In genomic region chr4:149752124-149752799, GRCm38 (mm10) we compare ENCODE assay signal across 8 mouse cellular contexts. TPM values are rescaled to one million over a fixed set of nuclear protein-coding genes. Genes with fewer than 3 reads are reported as not detected.
DNase-seq lines count a peak whose midpoint lies in the region; ATAC-seq lines count a peak whose summit lies in the region.

No protein-coding gene starts in this region.

- no peak overlapping the region for H3K9ac ChIP-seq in midbrain, embryonic 16.5 days (ENCODE audit: low read depth, low read length)
- no peak overlapping the region for H3K9ac ChIP-seq in limb, embryonic 12.5 days (replicated peaks)
- H3K9ac ChIP-seq in neural tube, embryonic 14.5 days (replicated peaks; ENCODE audit: low read depth, low read length) = 0 out of 2 replicates have a peak overlapping the region, but pooled peaks have one; percentile 25

- no peak overlapping the region for H3K4me2 ChIP-seq in midbrain, embryonic 16.5 days (ENCODE audit: low read length)
- H3K4me2 ChIP-seq in limb, embryonic 12.5 days = peak overlapping the region; percentile 34; the same call in 1 of the 2 replicates
- no peak overlapping the region for H3K4me2 ChIP-seq in neural tube, embryonic 14.5 days (ENCODE audit: low read depth, low read length)

- H3K27ac ChIP-seq in midbrain, embryonic 10.5 days (replicated peaks) = peak overlapping the region; percentile 46; the same call in 1 of the 2 replicates
- H3K27ac ChIP-seq in midbrain, embryonic 16.5 days (ENCODE audit: low read length) = no peak overlapping the region
- H3K27ac ChIP-seq in hindbrain, embryonic 10.5 days = 0 out of 2 replicates have a peak overlapping the region, but pooled peaks have one; percentile 13
- H3K27ac ChIP-seq in limb, embryonic 12.5 days = no peak overlapping the region
- H3K27ac ChIP-seq in neural tube, embryonic 14.5 days (ENCODE audit: low read depth, low read length) = no peak overlapping the region

- H3K27me3 ChIP-seq in midbrain, embryonic 10.5 days (ENCODE audit: low read depth, poor library complexity, severe bottlenecking) = peaks cover 23% of the 10 kb centered on the region
- H3K27me3 ChIP-seq in midbrain, embryonic 16.5 days (ENCODE audit: control insufficient read depth, insufficient read depth, low read depth, low read length) = no peaks in the 10 kb centered on the region
- H3K27me3 ChIP-seq in hindbrain, embryonic 10.5 days (ENCODE audit: insufficient read depth, poor library complexity, severe bottlenecking) = no peaks in the 10 kb centered on the region
- H3K27me3 ChIP-seq in limb, embryonic 12.5 days = no peaks in the 10 kb centered on the region
- no peaks in the 10 kb centered on the region for H3K27me3 ChIP-seq in neural tube, embryonic 14.5 days (ENCODE audit: control insufficient read depth, insufficient read depth, low read length)

- H3K4me1 ChIP-seq in midbrain, embryonic 10.5 days = peaks cover 37% of the 10 kb centered on the region
- peaks cover 8% of the 10 kb centered on the region for H3K4me1 ChIP-seq in midbrain, embryonic 16.5 days (ENCODE audit: control insufficient read depth, insufficient read depth, low read length)
- peaks cover 37% of the 10 kb centered on the region for H3K4me1 ChIP-seq in hindbrain, embryonic 10.5 days (replicated peaks)
- peaks cover 10% of the 10 kb centered on the region; the same call in 1 of the 2 replicates for H3K4me1 ChIP-seq in limb, embryonic 12.5 days (replicated peaks)
- peaks cover 4% of the 10 kb centered on the region; the same call in 1 of the 2 replicates for H3K4me1 ChIP-seq in neural tube, embryonic 14.5 days (ENCODE audit: control insufficient read depth, insufficient read depth, low read length)

- DNase-seq in midbrain, embryonic 10.5 days (ENCODE audit: low spot score) = peak; percentile 66
- DNase-seq in adipocyte (ENCODE audit: low spot score) = peak; percentile 66
- peak; percentile 87 for DNase-seq in embryo, embryonic 11 days
- peak; percentile 67 for DNase-seq in hindbrain, embryonic 10.5 days (ENCODE audit: low spot score)
- DNase-seq in ovary, postnatal 14 days (ENCODE audit: low spot score) = no peak

- no peak for ATAC-seq in midbrain, embryonic 16.5 days
- no peak for ATAC-seq in limb, embryonic 12.5 days (ENCODE audit: insufficient number of reproducible peaks, insufficient read depth, low FRiP score, low TSS enrichment, low read depth)
- ATAC-seq in neural tube, embryonic 14.5 days (ENCODE audit: low read depth) = peak; percentile 54; the same call in 1 of the 2 replicates

- H3K9me3 ChIP-seq in midbrain, embryonic 10.5 days (replicated peaks) = no peaks in the 10 kb centered on the region
- no peaks in the 10 kb centered on the region for H3K9me3 ChIP-seq in midbrain, embryonic 16.5 days (replicated peaks; ENCODE audit: control insufficient read depth, low read length, poor library complexity, severe bottlenecking)
- no peaks in the 10 kb centered on the region for H3K9me3 ChIP-seq in hindbrain, embryonic 10.5 days
- no peaks in the 10 kb centered on the region for H3K9me3 ChIP-seq in limb, embryonic 12.5 days
- H3K9me3 ChIP-seq in neural tube, embryonic 14.5 days (ENCODE audit: control insufficient read depth, low read length) = no peaks in the 10 kb centered on the region

- peaks cover 23% of the 10 kb centered on the region for H3K36me3 ChIP-seq in midbrain, embryonic 10.5 days
- peaks cover 5% of the 10 kb centered on the region for H3K36me3 ChIP-seq in midbrain, embryonic 16.5 days (ENCODE audit: control insufficient read depth, insufficient read depth, low read length)
- peaks cover 34% of the 10 kb centered on the region for H3K36me3 ChIP-seq in hindbrain, embryonic 10.5 days
- peaks cover 25% of the 10 kb centered on the region for H3K36me3 ChIP-seq in limb, embryonic 12.5 days
- H3K36me3 ChIP-seq in neural tube, embryonic 14.5 days (ENCODE audit: control insufficient read depth, insufficient read depth, low read length) = no peaks in the 10 kb centered on the region; the same call in 1 of the 2 replicates

- peak overlapping the region; percentile 21; the same call in 1 of the 2 replicates for H3K4me3 ChIP-seq in midbrain, embryonic 10.5 days
- no peak overlapping the region for H3K4me3 ChIP-seq in midbrain, embryonic 16.5 days (ENCODE audit: low read depth, low read length)
- H3K4me3 ChIP-seq in hindbrain, embryonic 10.5 days = no peak overlapping the region
- H3K4me3 ChIP-seq in limb, embryonic 12.5 days (replicated peaks) = no peak overlapping the region
- H3K4me3 ChIP-seq in neural tube, embryonic 14.5 days (ENCODE audit: low read depth, low read length) = no peak overlapping the region

- 29% methylated on average over 17 of the region's 17 CpGs for WGBS in midbrain, embryonic 10.5 days
- 17% methylated on average over 17 of the region's 17 CpGs for WGBS in midbrain, embryonic 16.5 days
- 27% methylated on average over 17 of the region's 17 CpGs for WGBS in hindbrain, embryonic 10.5 days
- WGBS in limb, embryonic 12.5 days = 30% methylated on average over 17 of the region's 17 CpGs
- WGBS in neural tube, embryonic 14.5 days = 24% methylated on average over 17 of the region's 17 CpGs

RNA-seq across cellular contexts. Expression of gene Tmem201, which starts 14.4 kb away (rescaled TPM):
- 38.7 and 44.3 TPM in 2 replicates for polyA plus RNA-seq in midbrain, embryonic 10.5 days (2016; fragmentation: Nextera tagmentation; extraction: Ambion mirVana)
- polyA plus RNA-seq in midbrain, embryonic 16.5 days (2015; fragmentation: Nextera tagmentation; extraction: Ambion mirVana) = 46.3 and 47.8 TPM in 2 replicates
- polyA plus RNA-seq in hindbrain, embryonic 10.5 days (2016; fragmentation: Nextera tagmentation; extraction: Ambion mirVana) = 40.8 and 44.4 TPM in 2 replicates
- 37.9 and 38.4 TPM in 2 replicates for polyA plus RNA-seq in limb, embryonic 12.5 days (2016; fragmentation: Nextera tagmentation; extraction: Ambion mirVana)
- 32.2 and 35.1 TPM in 2 replicates for polyA plus RNA-seq in neural tube, embryonic 14.5 days (2014; fragmentation: Nextera tagmentation; extraction: Ambion mirVana)

RNA-seq across cellular contexts. Expression of gene Slc25a33, which starts 21.8 kb away (rescaled TPM):
- 16.3 and 18.0 TPM in 2 replicates for polyA plus RNA-seq in midbrain, embryonic 10.5 days (2016; fragmentation: Nextera tagmentation; extraction: Ambion mirVana)
- polyA plus RNA-seq in midbrain, embryonic 16.5 days (2015; fragmentation: Nextera tagmentation; extraction: Ambion mirVana) = 28.8 and 29.1 TPM in 2 replicates
- 19.1 and 20.3 TPM in 2 replicates for polyA plus RNA-seq in hindbrain, embryonic 10.5 days (2016; fragmentation: Nextera tagmentation; extraction: Ambion mirVana)
- 27.6 and 33.5 TPM in 2 replicates for polyA plus RNA-seq in limb, embryonic 12.5 days (2016; fragmentation: Nextera tagmentation; extraction: Ambion mirVana)
- 40.3 and 48.4 TPM in 2 replicates for polyA plus RNA-seq in neural tube, embryonic 14.5 days (2014; fragmentation: Nextera tagmentation; extraction: Ambion mirVana)

RNA-seq across cellular contexts. Expression of gene Pik3cd, which starts 49.9 kb away (rescaled TPM):
- 7.9 and 11.2 TPM in 2 replicates for polyA plus RNA-seq in midbrain, embryonic 10.5 days (2016; fragmentation: Nextera tagmentation; extraction: Ambion mirVana)
- 13.9 and 15.7 TPM in 2 replicates for polyA plus RNA-seq in midbrain, embryonic 16.5 days (2015; fragmentation: Nextera tagmentation; extraction: Ambion mirVana)
- 10.4 and 17.2 TPM in 2 replicates for polyA plus RNA-seq in hindbrain, embryonic 10.5 days (2016; fragmentation: Nextera tagmentation; extraction: Ambion mirVana)
- polyA plus RNA-seq in limb, embryonic 12.5 days (2016; fragmentation: Nextera tagmentation; extraction: Ambion mirVana) = 3.8 TPM in 2 replicates
- 16.5 and 19.7 TPM in 2 replicates for polyA plus RNA-seq in neural tube, embryonic 14.5 days (2014; fragmentation: Nextera tagmentation; extraction: Ambion mirVana)

Comparison
In these comparisons a context has a peak if more than half of its experiments do, and no peak if none do; other contexts are left out.
1. H3K27ac ChIP-seq: peak in midbrain, embryonic 10.5 days (single experiment) and hindbrain, embryonic 10.5 days (single experiment); none in midbrain, embryonic 16.5 days (single experiment), limb, embryonic 12.5 days (single experiment) and neural tube, embryonic 14.5 days (single experiment).